In the genomic region with DNA sequence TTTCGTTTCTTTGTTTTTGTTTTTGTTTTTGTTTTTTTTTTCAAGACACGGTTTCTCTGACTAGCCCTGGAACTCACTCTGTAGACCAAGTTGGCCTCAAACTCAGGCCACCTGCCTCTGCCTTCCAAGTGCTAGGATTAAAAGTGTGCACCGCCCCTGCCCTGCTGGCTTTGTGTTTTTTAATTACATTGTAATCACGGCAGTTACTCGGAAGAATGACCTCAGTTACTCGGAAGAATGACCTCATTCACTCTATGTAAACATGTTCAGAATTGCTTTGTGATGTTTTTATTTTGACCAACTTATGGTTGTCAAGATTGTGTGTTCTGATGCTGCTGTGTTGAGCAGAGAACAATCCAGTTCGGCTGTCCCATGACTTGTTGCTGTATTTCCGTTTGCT, we compare ENCODE assay signal across 27 mouse cellular contexts. TPM values are rescaled to one million over a fixed set of nuclear protein-coding genes. Genes with fewer than 3 reads are reported as not detected.
A peak's percentile ranks its signal among the peaks of the same experiment; 100 is the strongest.
DNase-seq lines count a peak whose midpoint lies in the region; ATAC-seq lines count a peak whose summit lies in the region.
"Had no signal": no experiment of that assay in that cellular context is flagged by ENCODE, and none has a peak within 500 bp of the region (broad histone marks: within the 10 kb centered on the region; RNA-seq: fewer than 3 reads in every experiment).

No protein-coding gene starts in this region.

- 20% methylated on average over 8 of the region's 8 CpGs for WGBS in midbrain, embryonic 14.5 days
- WGBS in midbrain, embryonic 16.5 days = 21% methylated on average over 8 of the region's 8 CpGs
- 24% methylated on average over 8 of the region's 8 CpGs for WGBS in large intestine, adult 2 months

- no peak overlapping the region for H3K4me2 ChIP-seq in midbrain, embryonic 14.5 days (ENCODE audit: low read length)
- H3K4me2 ChIP-seq in midbrain, embryonic 16.5 days (ENCODE audit: low read length) = no peak overlapping the region
- H3K4me2 ChIP-seq: forebrain, embryonic 15.5 days; heart, embryonic 13.5 days; intestine, embryonic 15.5 days; limb, embryonic 12.5 days; liver, embryonic 15.5 days; lung, embryonic 14.5 days; midbrain, embryonic 11.5 days had no signal

- H3K9ac ChIP-seq in midbrain, embryonic 14.5 days (replicated peaks; ENCODE audit: low read length) = no peak overlapping the region
- H3K9ac ChIP-seq in midbrain, embryonic 16.5 days (ENCODE audit: low read depth, low read length) = no peak overlapping the region
- H3K9ac ChIP-seq: forebrain, embryonic 15.5 days; heart, embryonic 13.5 days; intestine, embryonic 15.5 days; limb, embryonic 12.5 days; liver, embryonic 15.5 days; lung, embryonic 14.5 days had no signal

- DNase-seq in embryo, embryonic 11 days = peak; percentile 5
- DNase-seq in embryo, embryonic 10 days (ENCODE audit: low spot score) = no peak
- DNase-seq in midbrain, embryonic 14.5 days = peak; percentile 2
- peak; percentile 25 for DNase-seq in large intestine, adult 2 months (ENCODE audit: low read depth, low spot score)
- DNase-seq in left cerebral cortex, adult 9 months (ENCODE audit: low spot score in 2 of 2) = no peak
- no peak for DNase-seq in layer of hippocampus, postnatal 10 days (ENCODE audit: low spot score in 2 of 2)
- DNase-seq: adrenal gland, postnatal 14 days; cerebellum, adult 11-12 months; cerebellum, adult 9-11 months; gastrocnemius, postnatal 10 days; heart, postnatal 10 days; kidney, adult 8-10 months; kidney, postnatal 4 days; lung, embryonic 14.5 days; lung, postnatal 36 days; right cerebral cortex, adult 18-20 months; thymus, postnatal 4 days had no signal

- H3K27ac ChIP-seq in midbrain, embryonic 14.5 days (replicated peaks; ENCODE audit: low read depth, low read length) = no peak overlapping the region
- H3K27ac ChIP-seq in midbrain, embryonic 16.5 days (ENCODE audit: low read length) = no peak overlapping the region
- H3K27ac ChIP-seq: forebrain, embryonic 15.5 days; heart, embryonic 13.5 days; hindbrain, embryonic 10.5 days; hindbrain, postnatal 0 days; intestine, embryonic 15.5 days; kidney, postnatal 0 days; limb, embryonic 12.5 days; liver, embryonic 15.5 days had no signal

- peaks cover 20% of the 10 kb centered on the region for H3K36me3 ChIP-seq in midbrain, embryonic 14.5 days (ENCODE audit: control insufficient read depth, insufficient read depth, low read length)
- H3K36me3 ChIP-seq in midbrain, embryonic 16.5 days (ENCODE audit: control insufficient read depth, insufficient read depth, low read length) = peaks cover 14% of the 10 kb centered on the region

- H3K4me1 ChIP-seq in midbrain, embryonic 14.5 days (ENCODE audit: control insufficient read depth, insufficient read depth, low read length) = no peaks in the 10 kb centered on the region
- no peaks in the 10 kb centered on the region for H3K4me1 ChIP-seq in midbrain, embryonic 16.5 days (ENCODE audit: control insufficient read depth, insufficient read depth, low read length)
- H3K4me1 ChIP-seq: forebrain, embryonic 15.5 days; heart, embryonic 13.5 days; hindbrain, embryonic 10.5 days; intestine, embryonic 15.5 days; limb, embryonic 12.5 days; liver, embryonic 15.5 days had no signal

- H3K27me3 ChIP-seq in midbrain, embryonic 14.5 days (ENCODE audit: control insufficient read depth, insufficient read depth, low read length) = no peaks in the 10 kb centered on the region
- H3K27me3 ChIP-seq in midbrain, embryonic 16.5 days (ENCODE audit: control insufficient read depth, insufficient read depth, low read depth, low read length) = no peaks in the 10 kb centered on the region
- H3K27me3 ChIP-seq: forebrain, embryonic 15.5 days; heart, embryonic 13.5 days; intestine, embryonic 15.5 days; limb, embryonic 12.5 days; liver, embryonic 15.5 days had no signal

- H3K4me3 ChIP-seq in midbrain, embryonic 14.5 days (replicated peaks; ENCODE audit: low read depth, low read length) = no peak overlapping the region
- H3K4me3 ChIP-seq in midbrain, embryonic 16.5 days (ENCODE audit: low read depth, low read length) = no peak overlapping the region
- H3K4me3 ChIP-seq: forebrain, embryonic 15.5 days; heart, embryonic 13.5 days; hindbrain, embryonic 10.5 days; intestine, embryonic 15.5 days; limb, embryonic 12.5 days; liver, embryonic 15.5 days had no signal

- H3K9me3 ChIP-seq in midbrain, embryonic 14.5 days (ENCODE audit: control insufficient read depth, low read length) = no peaks in the 10 kb centered on the region
- no peaks in the 10 kb centered on the region for H3K9me3 ChIP-seq in midbrain, embryonic 16.5 days (replicated peaks; ENCODE audit: control insufficient read depth, low read length, poor library complexity, severe bottlenecking)
- H3K9me3 ChIP-seq: forebrain, embryonic 15.5 days; heart, embryonic 13.5 days; hindbrain, embryonic 10.5 days; intestine, embryonic 15.5 days; limb, embryonic 12.5 days; liver, embryonic 15.5 days had no signal

- ATAC-seq in midbrain, embryonic 14.5 days (ENCODE audit: low FRiP score, low TSS enrichment) = no peak
- ATAC-seq in midbrain, embryonic 16.5 days = no peak
- ATAC-seq: forebrain, embryonic 15.5 days; hindbrain, postnatal 0 days; intestine, embryonic 15.5 days had no signal

RNA-seq across cellular contexts. Expression of a gene that starts 45.8 kb away (rescaled TPM):
- 6.1 and 6.7 TPM in 2 replicates for polyA plus RNA-seq in midbrain, embryonic 14.5 days (2014; fragmentation: Nextera tagmentation; extraction: Ambion mirVana)
- polyA plus RNA-seq in midbrain, embryonic 16.5 days (2015; fragmentation: Nextera tagmentation; extraction: Ambion mirVana) = 4.5 and 5.0 TPM in 2 replicates
- 0.43 and 0.69 TPM in 2 replicates for polyA plus RNA-seq in large intestine, adult 2 months (2012; rRNA removed)
- total RNA-seq in layer of hippocampus, postnatal 10 days (2021) = 1 to 10 TPM; 7.4 to 8.0 TPM

Comparison
In these comparisons a context has a peak if more than half of its experiments do, and no peak if none do; other contexts are left out.
1. DNase-seq: peak in embryo, embryonic 11 days (single experiment), midbrain, embryonic 14.5 days (single experiment) and large intestine, adult 2 months (single experiment); none in embryo, embryonic 10 days (single experiment), left cerebral cortex, adult 9 months (0 of 2) and layer of hippocampus, postnatal 10 days (0 of 2).